Mouse (Mus musculus): ENCODE measurements around the gene Zzef1.

GRCm38 (mm10) chr11:72928516-72928915, 132.5 kb downstream of the Zzef1 start:
- TF ChIP-seq CTCF (conservative IDR thresholded peaks at IDR 0.05; ENCODE audit: low read length) = no peak
- no peak for TF ChIP-seq NANOG (IDR thresholded peaks at IDR 0.05; ENCODE audit: borderline replicate concordance, low read length)
- TF ChIP-seq POU5F1 (IDR thresholded peaks at IDR 0.05; ENCODE audit: borderline replicate concordance, low read length) = no peak

Data from E14TG2a.4 (cell line).